Mouse (Mus musculus) megakaryocyte, embryonic 14.5 days (primary cell): ENCODE measurements at regions not wholly inside any gene's neighbourhood (a gene's known extent, or its start where the extent isn't known, plus 50 kb on each side); places are given as distances from the start of the nearest gene placed in this dataset.

Experiments
- FLI1 ChIP-seq: IDR thresholded peaks from 2 replicates; pipeline ENCODE4 v1.6.1; 2012; ENCODE audit warnings: low read length, inconsistent platforms, mixed read lengths
- GATA1 ChIP-seq: IDR thresholded peaks from 3 replicates; pipeline ENCODE4 v1.6.1; 2012; ENCODE audit warnings: mixed read lengths, low read length, inconsistent platforms, borderline replicate concordance

DNA sequence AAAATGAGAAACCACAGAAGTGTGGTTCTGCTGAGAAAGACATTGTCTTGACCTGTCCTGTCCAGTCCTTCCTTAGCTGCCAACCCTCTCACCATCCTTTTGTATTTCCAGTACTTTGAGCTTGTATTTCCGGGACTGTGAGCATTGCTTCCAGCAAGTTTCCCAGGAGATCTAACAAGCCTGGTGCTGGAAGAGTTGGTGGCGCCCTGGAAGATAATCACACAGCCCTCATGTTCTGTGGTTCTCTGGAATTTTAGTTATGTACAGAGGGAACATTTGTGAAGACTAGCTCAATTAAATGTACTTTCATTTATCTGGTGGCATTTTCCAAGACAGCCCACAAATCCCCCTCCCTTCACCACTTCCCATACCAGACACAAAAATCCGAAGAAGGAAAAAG is 560.5 kb upstream of the Id4 start:
- TF ChIP-seq GATA1 (no peak), FLI1 (no peak)
